Mouse (Mus musculus) adrenal gland, adult 2 months (tissue): ENCODE measurements around the gene Pkhd1. TPM values are rescaled to one million over a fixed set of nuclear protein-coding genes. Genes with fewer than 3 reads are reported as not detected.

Experiments
- DNase-seq: peaks from one replicate; pipeline ENCODE4 v3.0.0; 2021
- long read RNA-seq: library from polyadenylated mRNA; stranded (forward); transcript quantifications from one replicate; pipeline ENCODE4 v2.0.0, GENCODE M21; 2021
- polyA plus RNA-seq: library from polyadenylated mRNA; depleted of rRNA; stranded (reverse); fragments of >200 nt; gene quantifications from 2 replicates; pipeline ENCODE4 v1.2.3, GENCODE M21; 2012; rRNA removed
- total RNA-seq, 2 experiments: library from RNA; stranded (reverse); gene quantifications; 2 replicates each; pipeline ENCODE4 v1.2.3; 2021

Pkhd1 gene
- total RNA-seq (under 1 TPM; 0.03 to 0.17 TPM), polyA plus RNA-seq (not detected in 2 replicates)
- long read RNA-seq, result 0 reads

DNA sequence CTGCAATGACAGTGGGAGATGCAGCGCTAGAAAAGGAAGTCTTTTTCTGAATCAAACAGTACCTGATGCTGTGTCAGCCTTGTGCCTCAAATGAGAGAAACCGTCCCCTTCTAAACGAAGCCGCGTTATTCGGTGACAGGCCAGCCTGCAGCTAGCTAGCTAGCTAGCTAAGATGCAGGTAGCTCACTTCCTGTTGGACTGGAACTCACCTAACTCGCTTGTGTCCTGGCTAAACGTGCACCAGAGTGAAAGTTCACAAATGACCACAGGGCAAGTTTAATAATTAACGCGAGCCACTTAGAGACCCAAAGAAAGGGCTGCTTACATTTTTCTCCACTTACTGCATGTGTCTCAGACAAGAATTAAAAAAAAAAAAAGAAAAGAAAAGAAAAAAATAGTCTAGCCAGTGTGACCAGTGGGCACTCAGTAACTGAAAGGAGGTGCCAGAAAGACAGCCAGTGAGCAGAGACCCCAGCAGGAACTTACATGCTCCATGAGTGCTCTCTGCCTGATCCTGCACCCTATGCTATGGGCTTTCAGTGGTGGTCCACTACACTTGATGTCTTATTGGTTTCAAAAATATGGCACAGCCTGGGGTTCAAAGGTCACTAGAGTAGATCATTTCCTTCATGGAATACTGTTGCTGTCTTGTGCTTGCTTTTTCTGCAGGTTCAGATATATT is at the start of gene Pkhd1:
TSS of gene Pkhd1 (minus strand) at position 216 of the 682 bp plus-strand sequence.
- DNase-seq, result no peak

GRCm38 (mm10) chr1:20667567-20667966 is 49.7 kb upstream of the Pkhd1 start:
- DNase-seq, result no peak

GRCm38 (mm10) chr1:20666233-20666632 is 48.4 kb upstream of the Pkhd1 start:
- no peak for DNase-seq

GRCm38 (mm10) chr1:20655085-20655484 is 37.2 kb upstream of the Pkhd1 start:
- no peak for DNase-seq

- no peak for DNase-seq
Observed at GRCm38 (mm10) chr1:20653513-20654506, 35.9 kb upstream of the Pkhd1 start.

DNA sequence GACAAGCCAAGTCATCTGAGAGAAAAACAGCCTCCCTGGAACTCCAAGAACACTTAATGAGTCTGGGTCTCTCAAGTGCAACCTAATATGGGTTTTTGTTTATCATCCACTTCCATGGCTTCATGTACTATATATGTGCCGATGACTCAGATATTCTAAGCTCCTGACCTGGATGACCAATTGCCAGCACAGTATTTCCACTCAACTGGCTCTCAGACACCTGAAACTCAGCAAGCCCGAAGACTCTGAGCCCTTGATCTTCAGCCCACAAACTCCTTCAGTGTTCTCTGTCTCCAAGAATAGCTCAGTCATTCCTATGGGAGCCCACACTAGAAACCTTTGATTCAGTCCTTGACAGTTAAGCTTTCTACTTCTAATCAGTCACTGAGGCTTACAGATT is 17.0 kb upstream of the Pkhd1 start:
- DNase-seq, result no peak

DNA sequence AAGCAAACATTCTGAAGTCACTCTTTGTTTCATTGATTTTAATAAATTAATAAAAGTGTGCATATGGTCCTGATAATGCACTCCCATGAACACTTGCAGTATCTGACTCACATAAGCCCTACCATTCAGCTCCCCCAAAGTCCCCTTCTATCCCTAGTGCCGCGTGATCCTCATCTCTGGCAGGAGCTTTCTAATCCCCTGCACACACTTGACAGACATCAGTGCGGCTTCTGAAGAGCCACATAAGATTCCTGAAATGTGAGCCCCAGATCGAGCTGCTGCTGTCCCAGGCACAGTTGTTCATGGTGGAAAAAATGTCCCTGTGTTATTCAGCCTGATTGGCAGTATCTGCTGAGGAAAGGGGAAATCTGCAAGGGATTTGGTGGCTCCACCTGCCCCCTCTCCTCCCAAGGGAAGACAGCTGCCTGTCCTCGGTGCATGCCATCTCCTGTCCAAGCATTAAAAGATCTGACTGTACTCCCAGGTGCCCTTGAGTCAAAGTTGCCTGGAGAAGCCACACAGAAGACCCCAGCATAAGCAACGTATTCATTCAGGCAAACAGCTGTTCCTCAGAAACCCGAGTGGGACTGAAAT is 15.5 kb upstream of the Pkhd1 start:
- no peak for DNase-seq

DNA sequence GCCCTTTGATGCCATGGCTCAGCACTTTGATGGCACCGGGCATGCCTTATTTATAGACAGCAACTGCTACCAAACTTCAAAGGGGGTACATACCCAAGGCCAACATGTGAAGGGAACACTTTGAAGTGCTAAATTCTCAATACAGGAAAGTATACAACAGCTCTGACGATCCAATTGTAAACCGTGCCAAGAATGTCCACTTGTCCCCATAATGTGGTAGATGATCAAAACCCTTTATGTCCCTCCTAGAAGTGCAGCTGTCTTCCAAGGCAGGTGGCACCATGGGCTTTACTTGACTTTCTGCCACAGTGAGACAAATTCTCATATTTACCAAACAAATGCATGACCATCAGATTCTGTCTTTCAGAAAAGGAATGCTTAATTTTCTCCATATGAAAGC is 6.7 kb upstream of the Pkhd1 start:
- peak; percentile 7 for DNase-seq

GRCm38 (mm10) chr1:20623375-20623774 is 5.5 kb upstream of the Pkhd1 start:
- no peak for DNase-seq

DNA sequence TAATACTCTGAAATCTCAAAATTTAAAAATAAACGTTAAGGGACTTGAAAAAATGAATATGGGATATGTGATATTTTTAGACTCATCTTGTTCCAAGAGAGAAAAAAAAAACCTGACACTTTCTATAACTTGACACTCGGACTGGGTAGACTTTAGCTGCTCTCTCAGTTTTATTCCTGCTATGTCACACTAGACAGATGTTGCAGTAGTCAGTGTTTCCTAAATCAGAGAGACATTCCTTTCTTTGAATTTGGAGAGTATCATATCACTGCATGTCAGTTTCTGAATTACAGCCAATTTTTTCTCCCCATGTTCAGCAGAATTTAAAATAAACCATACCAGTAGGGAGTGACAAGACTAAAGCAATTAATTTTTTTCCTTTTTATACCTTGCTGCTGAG is 2.7 kb upstream of the Pkhd1 start:
- no peak for DNase-seq

DNA sequence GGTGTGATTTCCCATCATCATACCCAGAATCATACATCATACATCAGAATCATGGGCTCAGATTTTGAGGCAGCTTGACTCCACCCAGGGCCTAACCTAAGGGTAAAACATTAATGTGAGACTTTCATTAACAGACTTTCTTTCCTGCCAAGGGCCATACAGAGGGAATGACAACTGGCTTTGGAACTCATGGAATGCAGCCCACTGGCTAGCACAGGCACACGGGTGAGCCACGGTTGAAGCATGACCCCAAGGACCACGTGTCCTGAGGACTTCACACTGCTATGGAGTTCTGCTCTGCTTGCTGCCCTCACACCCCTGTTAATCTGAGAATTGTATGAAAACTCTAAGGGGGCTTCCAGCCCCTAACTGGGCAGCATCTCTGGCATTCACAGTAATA is 1.5 kb upstream of the Pkhd1 start:
- no peak for DNase-seq

- DNase-seq, result peak; percentile 17
Observed at GRCm38 (mm10) chr1:20612643-20613042, 5.2 kb downstream of the Pkhd1 start.

GRCm38 (mm10) chr1:20605489-20605888 is 12.4 kb downstream of the Pkhd1 start:
- no peak for DNase-seq

DNA sequence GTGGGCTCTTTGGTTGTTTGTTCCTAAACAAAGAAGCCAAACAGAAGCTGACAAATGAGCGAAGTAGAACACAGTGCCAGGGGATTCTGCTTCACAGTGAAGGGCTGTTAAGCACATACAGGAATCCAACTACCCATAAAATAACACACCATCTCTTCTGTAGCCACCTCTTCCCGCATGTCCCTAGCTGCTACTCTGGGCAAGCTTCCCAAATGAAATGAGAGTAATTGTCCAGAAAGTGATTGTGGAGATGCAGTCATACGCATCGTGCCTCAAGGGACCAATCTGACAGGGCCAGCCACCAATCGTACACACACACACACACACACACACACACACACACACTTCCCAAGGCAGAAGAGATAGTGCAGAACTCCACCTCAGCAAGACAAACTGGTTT is 27.4 kb downstream of the Pkhd1 start:
- no peak for DNase-seq

GRCm38 (mm10) chr1:20571469-20571868 is 46.4 kb downstream of the Pkhd1 start:
- no peak for DNase-seq

DNA sequence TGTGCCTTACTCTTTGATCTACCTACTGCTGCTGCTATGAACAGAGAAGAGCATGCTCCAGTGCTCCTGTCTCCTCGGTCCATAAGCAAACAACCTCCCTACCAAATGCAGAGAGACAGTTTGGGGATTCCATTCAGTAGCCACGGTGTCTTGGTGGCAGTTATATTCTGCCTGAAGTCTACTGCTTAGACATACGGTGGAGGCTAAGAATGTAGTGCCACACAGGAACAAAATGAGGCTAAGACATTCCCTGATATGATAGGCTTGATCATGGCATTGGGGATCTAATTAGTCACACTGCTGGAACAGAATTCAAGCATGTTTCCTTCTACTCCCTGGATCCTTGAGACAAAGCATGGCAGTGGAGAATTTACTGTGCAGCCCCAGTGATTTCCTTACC is 48.4 kb downstream of the Pkhd1 start:
- DNase-seq, result no peak

DNA sequence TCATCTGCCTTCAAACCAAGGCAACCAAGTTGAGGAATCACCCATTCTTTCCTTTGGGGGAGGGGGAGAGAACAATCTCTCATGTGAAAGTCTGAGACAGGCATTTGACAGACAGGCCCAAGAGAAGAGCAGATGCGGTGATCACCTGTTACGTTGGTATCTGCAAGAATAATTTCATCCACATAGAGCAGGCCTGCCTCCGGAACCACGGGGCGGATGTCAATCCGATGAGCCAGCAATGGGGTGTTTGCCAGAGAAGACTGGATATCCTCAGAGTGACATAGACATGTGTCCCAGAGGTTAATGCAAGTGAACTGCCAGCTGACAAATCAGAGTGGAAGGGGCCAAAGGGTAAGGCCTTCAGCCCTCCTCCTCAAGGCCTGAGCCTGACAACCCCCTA is 59.4 kb downstream of the Pkhd1 start:
- no peak for DNase-seq

DNA sequence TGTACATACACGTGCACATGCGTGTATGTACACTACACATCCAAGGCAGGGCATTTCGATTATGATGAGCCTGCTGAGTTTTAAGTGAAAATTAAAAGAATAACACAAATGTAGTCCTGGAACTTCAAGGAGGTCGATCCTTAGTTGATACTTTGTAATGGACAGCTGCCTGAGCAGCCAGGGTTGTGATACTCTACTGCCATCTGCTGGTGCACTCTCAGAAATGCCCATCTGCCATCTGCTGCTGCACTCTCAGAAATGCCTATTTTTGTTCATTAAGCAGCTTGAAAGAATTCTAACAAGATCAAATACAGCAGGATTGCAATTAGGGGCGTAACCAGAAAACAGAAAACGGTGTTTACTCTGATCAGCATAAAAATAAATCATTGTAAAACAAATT is 63.5 kb downstream of the Pkhd1 start:
- peak; percentile 16 for DNase-seq

DNA sequence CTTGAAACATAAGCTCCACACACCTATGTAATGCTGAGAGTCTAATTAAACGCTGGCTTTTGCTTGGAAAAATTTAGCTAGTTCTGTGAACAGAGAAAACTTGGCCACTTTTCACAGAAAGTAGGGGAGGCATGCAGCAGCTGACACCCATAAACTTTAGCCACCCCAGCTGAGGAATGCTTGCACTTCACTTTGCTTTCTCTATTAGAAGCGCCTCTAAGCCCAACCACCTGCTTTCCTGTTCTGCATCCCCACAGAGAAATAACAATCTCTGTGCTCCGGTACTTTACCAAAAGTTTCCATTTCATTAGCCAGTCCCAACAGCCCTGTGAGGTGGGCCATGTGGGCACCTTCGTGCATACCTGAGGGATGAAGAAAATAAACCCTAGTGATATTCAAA is 66.5 kb downstream of the Pkhd1 start:
- DNase-seq, result no peak

DNA sequence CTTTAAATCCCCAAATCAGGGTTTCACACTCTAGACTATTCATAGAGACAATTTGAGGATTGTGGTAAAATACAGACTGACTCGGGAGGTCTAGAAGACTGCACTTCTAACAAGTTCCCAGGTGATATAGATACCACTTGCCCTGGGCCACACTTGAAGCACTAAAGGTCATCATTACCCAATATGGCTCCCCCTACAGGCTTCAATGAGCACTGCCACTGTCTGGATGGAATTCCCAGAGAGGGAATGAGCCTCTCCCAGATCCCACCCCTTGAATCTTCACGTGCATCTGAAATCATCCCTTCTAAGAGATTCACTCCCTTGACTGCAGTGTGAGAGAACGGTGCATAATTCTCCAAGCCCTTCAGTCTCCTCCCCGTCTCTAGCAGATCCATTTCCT is 73.3 kb downstream of the Pkhd1 start:
- DNase-seq, result no peak

DNA sequence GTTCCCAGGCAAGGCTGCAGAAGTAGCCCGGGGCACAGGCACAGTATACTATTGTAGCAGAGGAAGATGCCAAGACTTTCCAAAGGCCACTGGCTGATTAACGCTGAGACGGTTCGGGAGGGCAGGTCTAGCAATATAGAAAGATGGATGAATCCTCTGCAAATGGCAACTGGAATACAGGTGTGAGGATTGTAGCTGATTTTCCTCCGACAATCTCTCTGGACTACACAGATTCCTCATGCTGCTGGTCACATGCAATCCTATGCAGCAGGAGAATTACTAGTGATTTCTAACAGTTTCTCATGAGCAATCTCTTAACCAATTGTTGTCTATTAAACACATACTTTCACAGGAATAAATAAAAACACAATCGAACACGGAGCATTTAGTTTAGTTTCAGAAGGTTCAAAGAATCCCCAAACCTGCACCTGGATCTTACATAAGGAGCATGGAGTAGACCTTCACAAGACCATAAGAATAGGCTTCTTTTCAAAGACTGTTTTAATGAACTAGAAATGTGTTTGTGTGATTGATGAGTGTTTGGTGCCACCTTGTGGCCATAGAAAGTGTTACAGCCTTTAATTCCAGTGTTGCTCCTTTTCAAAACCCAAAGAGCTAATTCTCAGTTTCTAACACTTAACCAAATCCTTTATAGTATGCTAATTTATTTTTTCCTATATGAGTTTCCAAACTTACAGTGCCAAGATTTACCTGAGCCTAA is 104.3 kb downstream of the Pkhd1 start:
- DNase-seq, result no peak

DNA sequence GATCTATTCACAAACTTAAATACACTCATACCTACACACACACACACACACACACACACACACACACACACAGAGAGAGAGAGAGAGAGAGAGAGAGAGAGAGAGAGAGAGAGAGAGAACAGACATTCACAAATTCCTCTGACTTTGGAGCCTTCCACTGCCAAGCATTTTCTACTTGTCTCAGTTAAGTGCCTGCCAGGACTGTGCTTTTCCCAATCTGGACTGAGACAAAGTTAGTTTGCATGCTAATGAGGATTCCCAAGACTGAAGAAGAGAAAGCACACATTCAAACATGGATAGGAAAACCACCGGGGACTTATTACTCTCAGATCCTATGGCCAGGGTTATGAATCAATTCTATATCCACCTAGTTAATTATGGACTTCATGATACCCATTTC is 118.9 kb downstream of the Pkhd1 start:
- no peak for DNase-seq
